Mouse (Mus musculus) midbrain, embryonic 11.5 days (tissue): Measurements from ENCODE around the gene Aatf. TPM values are rescaled to one million over a fixed set of nuclear protein-coding genes. Genes with fewer than 3 reads are reported as not detected.

Experiments
- ATAC-seq: fragments of 200-750 bp; cut with Nextera tagmentation; 2 replicates; pipeline ENCODE4 v1.8.0; 2017; ENCODE audit warnings: moderate TSS enrichment, moderate library complexity; ENCODE audit not compliant: low FRiP score
- DNase-seq: peaks from one replicate; pipeline ENCODE4 v3.0.0; 2015; ENCODE audit warnings: low spot score; ENCODE audit errors: missing footprints
- H3K27ac ChIP-seq: fragments of 300-500 bp; sonication (generic); 2 replicates; pipeline ENCODE4 v1.5.1; 2014; ENCODE audit warnings: low read depth, low read length
- H3K27me3 ChIP-seq: fragments of 300-500 bp; sonication (generic); 2 replicates; pipeline ENCODE4 v1.6.1; 2014; ENCODE audit warnings: mild to moderate bottlenecking, low read length, moderate library complexity, mixed read lengths; ENCODE audit not compliant: control insufficient read depth, insufficient read depth
- H3K36me3 ChIP-seq: fragments of 300-500 bp; sonication (generic); 2 replicates; pipeline ENCODE4 v1.6.1; 2014; ENCODE audit warnings: mild to moderate bottlenecking, low read length, moderate library complexity, mixed read lengths; ENCODE audit not compliant: control insufficient read depth, insufficient read depth
- H3K4me1 ChIP-seq: fragments of 300-500 bp; sonication (generic); 2 replicates; pipeline ENCODE4 v1.6.1; 2014; ENCODE audit warnings: low read length; ENCODE audit not compliant: control insufficient read depth, insufficient read depth
- H3K4me2 ChIP-seq: fragments of 300-500 bp; sonication (generic); 2 replicates; pipeline ENCODE4 v1.6.1; 2014; ENCODE audit warnings: mild to moderate bottlenecking, moderate library complexity
- H3K4me3 ChIP-seq: fragments of 300-500 bp; sonication (generic); 2 replicates; pipeline ENCODE4 v1.5.1; 2014; ENCODE audit warnings: low read depth, low read length
- H3K9ac ChIP-seq: fragments of 300-500 bp; sonication (generic); 2 replicates; pipeline ENCODE4 v1.6.1; 2014; ENCODE audit warnings: low read length
- H3K9me3 ChIP-seq: fragments of 300-500 bp; sonication (generic); 2 replicates; pipeline ENCODE4 v1.6.1; 2016; ENCODE audit warnings: low read length; ENCODE audit not compliant: control insufficient read depth
- WGBS: fragments of 180-500 bp; shearing (Covaris S2); extraction: QIAGEN DNeasy Blood & Tissue Kit; methylation state at CpG from one replicate; pipeline ENCODE4 v1.1.7; 2014; 5-methylcytosine and 5-hydroxymethylcytosine counted together
- polyA plus RNA-seq: library from polyadenylated mRNA; unstranded; fragments of >200 nt; fragmentation: Nextera tagmentation; extraction: Ambion mirVana; gene quantifications from 2 replicates; pipeline ENCODE4 v1.2.1, GENCODE M21; 2014

Gene Aatf
- polyA plus RNA-seq, 1 experiment from 2014 or later: 54.8 TPM

GRCm38 (mm10) chr11:84376510-84377365, 136.6 kb downstream of the Aatf start:
- Histone ChIP-seq H3K9me3 (no peaks in the 10 kb centered on the region), H3K27me3 (no peaks in the 10 kb centered on the region), H3K4me2 (no peak overlapping the region), H3K9ac (no peak overlapping the region), H3K36me3 (peaks cover 8% of the 10 kb centered on the region; the same call in 1 of the 2 replicates), H3K27ac (peak overlapping the region; percentile 58), H3K4me1 (peaks cover 18% of the 10 kb centered on the region), H3K4me3 (no peak overlapping the region)
- WGBS: 49% methylated on average over 13 of the region's 13 CpGs
- ATAC-seq (peak; percentile 59; the same call in 1 of the 2 replicates), DNase-seq (peak; percentile 85)

DNA sequence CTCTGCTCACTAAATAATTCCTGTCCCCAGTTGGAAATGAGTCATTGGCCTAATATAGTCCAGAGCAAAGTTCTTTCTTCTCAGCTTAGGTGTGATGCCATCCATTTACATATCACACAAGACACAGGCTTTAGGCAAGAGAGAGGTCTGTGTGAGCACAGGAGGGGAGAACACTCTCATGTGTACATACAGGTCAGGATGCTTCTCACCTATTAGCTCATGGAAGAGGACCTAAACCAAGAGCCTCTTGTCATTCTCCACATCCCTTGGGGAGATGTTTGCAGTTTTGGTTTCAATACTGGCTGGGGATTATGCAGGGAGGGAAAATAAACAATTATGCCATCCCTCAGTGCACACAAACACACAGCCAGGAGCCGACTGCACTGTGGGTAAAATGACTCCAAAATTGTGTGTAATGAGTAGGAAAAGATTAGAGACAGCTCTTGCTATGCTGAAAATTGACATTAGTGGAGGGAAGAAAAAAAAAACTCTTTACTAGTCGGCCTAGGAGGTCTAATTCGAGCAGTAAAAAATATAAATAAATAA, 137.3 kb downstream of the Aatf start:
- peak overlapping the region; percentile 58 for H3K27ac ChIP-seq
- H3K4me3 ChIP-seq: no peak overlapping the region
- DNase-seq (peak; percentile 89), ATAC-seq (peak; percentile 48; the same call in 1 of the 2 replicates)
- WGBS: 36% methylated on average over 3 of the region's 3 CpGs
- 0 out of 2 replicates have a peak, but pooled peaks cover 3% of the 10 kb centered on the region for H3K36me3 ChIP-seq
- H3K27me3 ChIP-seq: no peaks in the 10 kb centered on the region
- no peak overlapping the region for H3K4me2 ChIP-seq
- no peak overlapping the region for H3K9ac ChIP-seq
- no peaks in the 10 kb centered on the region for H3K9me3 ChIP-seq
- peaks cover 18% of the 10 kb centered on the region for H3K4me1 ChIP-seq

DNA sequence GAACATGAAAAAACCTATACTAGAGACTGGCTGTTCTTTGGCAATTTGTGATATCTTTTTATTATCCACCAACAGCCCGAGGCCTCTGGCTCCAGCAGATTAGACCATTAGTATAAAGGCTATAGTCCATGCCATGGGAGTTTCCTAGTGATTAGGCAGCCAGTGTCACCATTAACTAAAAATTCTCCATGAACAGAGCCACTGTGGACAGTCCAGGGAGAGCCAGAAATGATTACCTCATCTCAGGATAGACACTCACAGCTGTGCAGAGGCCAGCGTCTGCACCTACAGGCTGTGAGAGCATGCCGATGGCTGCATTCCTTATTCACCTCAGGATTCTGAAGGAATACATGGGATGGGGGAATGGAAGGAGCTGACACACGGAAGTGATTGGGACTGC, 140.2 kb downstream of the Aatf start:
- no peaks in the 10 kb centered on the region for H3K27me3 ChIP-seq
- DNase-seq: no peak
- no peak overlapping the region for H3K27ac ChIP-seq
- no peak overlapping the region for H3K4me3 ChIP-seq
- ATAC-seq: no peak
- 88% methylated on average over 4 of the region's 4 CpGs for WGBS
- no peaks in the 10 kb centered on the region for H3K9me3 ChIP-seq
- 0 out of 2 replicates have a peak, but pooled peaks cover 3% of the 10 kb centered on the region for H3K36me3 ChIP-seq
- no peak overlapping the region for H3K9ac ChIP-seq
- no peak overlapping the region for H3K4me2 ChIP-seq
- H3K4me1 ChIP-seq: peaks cover 20% of the 10 kb centered on the region

Other genes with a start within 250 kb of the Aatf start
- gene Lhx1, start 12.0 kb upstream of the Aatf start, polyA plus RNA-seq: 32.8 and 37.6 TPM in 2 replicates